Mouse (Mus musculus) v-Abl transformed pro-B cells (cell line): ENCODE measurements around the gene Msh5.

Experiments
- in situ Hi-C, 2 experiments: fragments of 400-800 bp; cut with MboI; formaldehyde crosslinking; loops; one replicate each; pipeline ENCODE4 v1.15.1; 2025; ENCODE audit not compliant: unreplicated experiment in 2 of 2

Msh5 gene

DNA sequence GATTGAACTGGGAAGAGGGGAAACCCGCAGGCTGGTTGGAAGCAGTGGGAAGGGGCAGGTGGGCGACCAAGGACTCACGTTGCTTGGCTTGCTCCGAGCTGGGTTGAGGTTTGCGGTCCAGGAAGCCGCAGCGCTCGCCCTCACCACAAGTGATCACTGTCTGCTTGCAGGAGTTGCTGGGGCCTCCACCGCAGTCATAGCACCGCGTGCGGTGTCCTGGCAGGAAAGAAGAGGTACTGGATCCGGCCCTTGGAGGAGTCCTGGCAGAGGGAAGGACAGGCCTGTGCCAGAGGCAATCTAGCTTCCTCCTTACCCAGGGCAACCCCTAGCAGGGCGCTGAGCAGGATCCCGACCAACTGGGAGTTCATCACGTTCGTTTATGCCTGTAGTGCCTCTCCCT is 27.6 kb upstream of the Msh5 start:
- in situ Hi-C loops = no loop called here

DNA sequence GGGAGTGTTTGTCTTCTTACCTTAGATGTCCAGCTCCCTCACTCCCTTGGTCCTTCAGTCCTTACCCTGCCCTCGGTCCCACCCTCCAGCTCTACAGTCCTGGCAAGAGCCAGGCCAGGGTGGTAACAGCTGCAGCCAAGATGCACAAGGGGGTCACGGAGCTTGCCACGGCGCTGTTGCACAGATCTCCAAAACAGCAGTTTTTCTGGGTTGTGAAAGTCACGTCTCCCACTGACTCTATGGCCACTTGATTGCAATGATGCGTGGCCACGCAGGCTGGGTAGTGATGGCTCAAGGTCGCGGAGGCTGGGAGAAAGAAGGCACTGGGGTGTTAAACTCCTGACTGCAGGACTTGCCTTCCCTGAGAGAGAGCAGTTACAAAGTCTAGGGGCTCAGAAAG is 24.9 kb upstream of the Msh5 start:
- in situ Hi-C loops = no loop called here

DNA sequence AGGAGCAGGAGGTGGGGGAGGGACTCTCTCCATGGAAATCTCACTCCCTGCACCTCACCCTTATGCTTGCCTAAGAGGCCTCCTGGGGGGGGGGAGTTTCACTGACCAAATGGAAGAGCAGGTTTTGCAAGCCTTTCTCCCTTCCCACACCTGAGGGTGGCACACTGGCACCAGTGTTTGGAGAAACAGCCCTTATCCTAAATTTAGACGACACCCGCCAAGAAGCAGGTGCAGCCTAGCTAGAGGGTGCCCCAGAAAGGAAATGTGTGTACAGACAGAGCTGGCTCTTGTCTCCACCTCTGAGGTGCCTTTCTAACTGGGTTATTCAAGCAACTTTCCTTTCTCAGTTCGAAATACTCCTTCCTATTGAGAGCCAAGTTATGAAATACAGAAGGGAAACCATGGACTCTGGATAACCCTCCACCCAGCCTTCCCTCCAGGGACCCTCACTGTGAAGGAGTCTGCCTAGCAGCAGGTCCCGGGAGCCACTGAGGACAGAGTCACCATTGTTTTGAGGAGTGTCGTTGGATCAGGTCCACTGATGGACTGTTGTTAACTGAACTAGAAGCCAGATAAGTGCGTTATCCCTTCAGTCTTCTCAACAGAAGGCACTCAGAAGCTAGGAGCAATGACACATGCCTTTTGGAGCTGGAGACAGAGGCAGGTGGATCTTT is 24.1 kb upstream of the Msh5 start:
- in situ Hi-C loops = no loop called here

DNA sequence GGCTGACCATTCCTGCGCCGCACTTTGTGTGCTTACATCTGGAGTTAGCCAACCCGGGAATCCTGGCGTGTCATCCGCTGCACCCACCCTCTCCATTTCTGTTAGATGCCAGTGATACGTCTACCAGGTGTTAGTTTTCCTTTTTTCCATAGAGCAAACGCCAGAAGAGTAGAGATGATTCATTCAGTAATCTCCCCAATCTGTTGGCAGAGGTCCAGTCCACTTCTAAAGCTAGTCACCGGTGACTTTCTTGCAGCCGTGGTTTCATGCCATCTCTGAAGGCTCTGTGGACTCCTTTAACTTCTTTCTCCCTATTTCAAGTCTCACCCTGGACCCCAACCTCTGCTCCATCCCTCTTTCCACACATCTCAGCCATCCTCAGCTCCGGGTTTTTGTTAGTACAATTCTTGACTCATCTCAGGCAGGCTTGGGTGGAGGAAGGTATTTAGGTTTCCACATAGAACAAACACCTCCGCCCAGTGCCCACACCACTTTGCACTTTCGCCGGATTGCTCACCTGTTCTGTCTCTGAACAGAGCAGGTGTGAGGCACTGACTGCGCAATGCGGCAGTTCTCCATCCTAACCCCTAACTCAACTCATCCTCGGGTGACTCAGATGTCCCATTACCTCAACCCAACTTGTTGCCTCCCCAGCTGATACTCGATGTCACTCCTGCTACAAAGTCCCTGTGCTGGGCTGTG is 21.8 kb upstream of the Msh5 start:
- in situ Hi-C loops = loop anchor here in 1 of 2 experiments (5.0 kb wide), 1 partner anchor 44 kb away; no protein-coding TSS in a partner anchor

DNA sequence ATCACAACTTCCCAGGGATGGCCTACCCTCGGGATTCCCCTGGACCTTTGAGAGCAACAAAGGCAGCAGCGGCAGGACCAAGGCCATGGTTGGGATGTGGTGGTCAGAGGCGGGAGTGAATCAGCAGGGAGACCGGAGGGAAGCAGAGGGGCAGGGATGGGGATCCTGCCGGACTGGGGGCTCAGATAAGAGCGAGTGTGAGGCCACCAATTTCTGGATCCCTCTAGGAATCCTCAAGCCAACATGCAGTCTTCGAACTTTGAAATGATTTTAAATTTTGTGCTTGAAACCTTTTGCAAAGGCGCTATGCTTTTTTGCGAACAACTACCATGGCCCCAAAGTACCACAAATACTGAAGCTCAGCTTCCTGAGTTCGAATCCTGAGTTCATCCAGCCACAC is 19.5 kb upstream of the Msh5 start, which contains the start of gene Mpig6b:
Mpig6b (minus strand) TSS at position 101 of the 400 bp plus-strand sequence.
- in situ Hi-C loops = loop anchor here in 1 of 2 experiments (5.0 kb wide), 1 partner anchor 46 kb away; no protein-coding TSS in a partner anchor

DNA sequence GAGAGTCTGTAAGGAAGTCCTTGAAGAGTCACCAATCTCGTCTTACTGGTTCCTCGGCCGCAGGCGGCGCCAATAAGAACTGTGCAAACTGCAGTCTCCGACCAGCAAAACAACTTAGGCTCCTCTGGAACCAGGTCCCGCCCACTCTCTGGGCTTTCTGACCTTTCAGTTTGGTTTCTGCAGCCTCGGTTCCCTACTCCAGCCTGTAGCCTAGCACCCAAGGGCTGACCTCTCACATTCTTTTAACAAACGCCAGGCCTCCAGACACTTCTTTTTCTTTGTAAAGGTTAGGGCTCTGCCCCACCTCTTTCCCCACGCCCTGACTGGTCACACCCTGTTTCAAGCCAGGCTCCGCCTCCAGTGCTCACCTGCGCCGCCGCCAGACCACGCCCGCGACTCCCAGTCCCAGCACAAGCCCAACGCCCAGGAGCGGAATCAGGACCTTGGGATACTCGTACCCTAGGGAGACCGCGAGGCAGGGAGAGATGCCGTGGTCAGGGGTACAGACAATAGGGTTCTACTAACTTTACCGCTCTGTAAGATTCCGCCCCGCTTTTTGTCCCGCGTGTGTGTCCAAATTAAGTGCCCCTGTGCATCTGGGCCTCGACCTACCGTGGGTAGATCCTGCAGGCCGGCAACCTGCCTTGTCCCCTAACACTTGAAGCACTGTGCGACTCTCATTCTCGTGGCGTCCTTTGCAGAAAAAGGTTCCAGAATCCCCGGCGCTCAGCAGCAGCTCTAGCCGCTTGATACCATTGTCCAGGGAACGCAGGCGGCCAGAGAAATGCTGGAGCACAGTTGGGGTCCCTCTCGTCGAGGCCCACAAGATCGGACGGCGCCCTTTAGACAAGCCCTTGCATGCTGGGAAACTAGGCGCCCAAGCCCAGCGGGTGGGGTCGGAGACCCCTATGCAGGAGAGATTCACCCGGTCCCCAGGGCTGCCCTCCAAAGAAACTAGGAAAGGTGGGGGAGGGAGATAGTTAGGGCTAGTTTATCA is 18.7 kb upstream of the Msh5 start, which contains the start of gene Ly6g6c:
Ly6g6c (plus strand) TSS at position 438 of the 997 bp plus-strand sequence.
- in situ Hi-C loops = loop anchor here (5.0 kb wide), 3 partner anchors 42 to 47 kb away; partner anchors contain the start of gene Ly6g5c (in 1 of the 2)

DNA sequence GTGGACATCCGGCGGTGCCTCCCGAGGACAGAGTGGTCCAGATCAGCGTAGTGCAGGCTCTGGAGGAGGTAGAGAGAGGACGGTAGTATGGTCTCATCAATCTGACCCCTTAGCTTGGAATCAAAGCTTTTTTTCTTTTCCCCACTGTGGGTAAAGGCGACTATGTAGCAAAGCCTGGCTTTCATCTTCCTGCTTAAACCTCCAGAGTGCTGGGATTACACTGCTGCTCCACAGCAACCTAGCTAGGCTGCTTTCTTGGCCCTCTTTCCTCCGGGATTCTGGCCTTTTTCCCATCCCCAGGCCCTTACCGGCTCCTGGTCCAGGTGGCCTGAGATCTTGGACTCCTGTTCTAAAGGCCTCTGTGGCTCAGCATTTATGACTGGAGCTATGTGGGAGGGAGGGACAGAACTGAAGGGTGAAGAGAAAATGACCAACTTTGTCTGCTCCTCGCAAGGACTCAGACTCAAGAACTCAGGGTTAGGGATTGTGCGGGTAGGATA is 17.9 kb upstream of the Msh5 start:
- in situ Hi-C loops = loop anchor here (5.0 kb wide), 2 partner anchors 42 to 43 kb away; partner anchors contain the start of gene Ly6g5c (in 1 of the 2)

DNA sequence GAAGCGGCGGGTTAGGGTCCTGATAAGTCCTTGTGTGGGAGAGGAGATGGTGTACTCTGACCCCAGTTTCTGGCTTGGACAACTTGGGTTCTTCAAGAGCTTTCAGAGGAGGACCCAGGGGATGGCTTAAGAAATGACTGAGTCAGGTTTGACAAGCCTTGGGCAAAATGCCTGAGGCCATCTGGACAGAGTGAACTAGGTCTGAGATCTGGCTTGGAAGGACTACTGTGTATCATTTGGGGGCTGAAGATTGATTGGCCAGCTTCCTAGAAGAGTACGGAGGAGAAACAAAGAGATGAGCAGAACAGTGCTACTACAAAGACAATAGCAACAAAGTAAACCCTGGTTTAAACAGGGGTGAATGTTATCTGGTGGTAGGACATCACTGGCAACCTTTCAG is 16.9 kb upstream of the Msh5 start:
- in situ Hi-C loops = loop anchor here (5.0 kb wide), 2 partner anchors 41 to 44 kb away; partner anchors contain the start of gene Ly6g5c (in 1 of the 2)

DNA sequence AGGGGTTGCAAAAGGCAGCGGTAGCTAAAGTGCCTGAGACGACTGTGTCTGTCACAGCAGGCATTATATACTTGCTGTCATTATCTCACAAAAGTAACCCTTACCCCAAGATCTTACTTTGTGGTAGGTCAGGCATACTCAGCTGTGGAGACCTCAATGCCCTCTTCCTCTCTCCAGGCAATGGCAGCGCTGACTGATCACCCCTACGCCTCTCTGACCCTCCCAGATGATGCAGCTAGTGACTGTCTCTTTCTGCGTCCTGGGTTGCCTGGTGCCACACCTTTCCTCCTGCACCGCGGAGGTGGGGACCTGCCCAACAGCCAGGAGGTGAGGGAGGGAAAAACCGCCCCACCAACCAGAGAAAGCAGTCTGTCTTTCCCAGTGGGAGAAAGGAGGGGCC is 14.8 kb upstream of the Msh5 start:
- in situ Hi-C loops = loop anchor here (5.0 kb wide), 2 partner anchors 39 to 46 kb away; partner anchors contain the start of gene Ly6g5c (in 1 of the 2)

DNA sequence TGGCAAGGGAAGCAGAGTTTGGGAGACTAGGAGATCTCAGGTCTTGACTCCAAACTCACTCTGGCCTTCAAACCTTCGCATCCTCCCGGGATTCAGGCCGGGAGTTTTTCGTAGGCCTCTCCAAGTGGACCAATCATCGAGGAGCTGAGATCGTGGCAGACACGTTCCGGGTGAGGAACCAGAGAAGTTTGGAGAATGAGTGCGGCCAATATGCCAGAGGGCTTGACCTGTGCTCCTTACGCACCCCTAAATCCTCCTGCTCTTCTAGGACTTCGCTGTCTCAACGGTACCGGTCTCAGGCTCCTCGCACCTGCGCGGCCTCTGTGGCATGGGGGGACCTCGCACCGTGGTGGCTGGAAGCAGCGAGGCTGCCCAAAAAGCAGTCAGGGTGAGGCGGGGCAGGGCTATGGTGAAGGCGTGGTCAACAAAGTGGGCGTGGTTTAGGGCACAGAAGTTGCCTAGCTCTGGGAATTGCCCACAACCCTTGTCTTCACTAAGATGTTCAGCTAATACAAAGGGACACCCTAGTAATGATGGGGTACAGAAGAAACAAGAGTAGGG is 14.3 kb upstream of the Msh5 start:
- in situ Hi-C loops = loop anchor here (5.0 kb wide), 2 partner anchors 39 to 46 kb away; partner anchors contain the start of gene Ly6g5c (in 1 of the 2)

DNA sequence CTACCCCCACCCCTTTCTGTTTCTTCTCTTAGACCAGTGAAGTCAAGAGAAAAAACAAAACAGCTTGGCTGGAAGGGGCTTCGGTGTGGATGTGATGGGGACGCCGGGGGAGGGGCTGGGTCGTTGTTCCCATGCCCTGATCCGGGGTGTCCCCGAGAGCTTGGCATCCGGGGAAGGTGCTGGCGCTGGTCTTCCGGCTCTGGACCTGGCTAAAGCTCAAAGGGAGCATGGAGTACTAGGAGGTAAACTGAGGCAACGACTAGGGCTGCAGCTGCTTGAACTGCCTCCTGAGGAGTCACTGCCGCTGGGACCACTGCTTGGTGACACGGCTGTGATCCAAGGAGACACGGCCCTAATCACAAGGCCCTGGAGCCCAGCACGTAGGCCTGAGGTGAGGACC is 13.5 kb upstream of the Msh5 start:
- in situ Hi-C loops = loop anchor here (5.0 kb wide), 2 partner anchors 38 to 47 kb away; partner anchors contain the start of gene Ly6g5c (in 1 of the 2)

DNA sequence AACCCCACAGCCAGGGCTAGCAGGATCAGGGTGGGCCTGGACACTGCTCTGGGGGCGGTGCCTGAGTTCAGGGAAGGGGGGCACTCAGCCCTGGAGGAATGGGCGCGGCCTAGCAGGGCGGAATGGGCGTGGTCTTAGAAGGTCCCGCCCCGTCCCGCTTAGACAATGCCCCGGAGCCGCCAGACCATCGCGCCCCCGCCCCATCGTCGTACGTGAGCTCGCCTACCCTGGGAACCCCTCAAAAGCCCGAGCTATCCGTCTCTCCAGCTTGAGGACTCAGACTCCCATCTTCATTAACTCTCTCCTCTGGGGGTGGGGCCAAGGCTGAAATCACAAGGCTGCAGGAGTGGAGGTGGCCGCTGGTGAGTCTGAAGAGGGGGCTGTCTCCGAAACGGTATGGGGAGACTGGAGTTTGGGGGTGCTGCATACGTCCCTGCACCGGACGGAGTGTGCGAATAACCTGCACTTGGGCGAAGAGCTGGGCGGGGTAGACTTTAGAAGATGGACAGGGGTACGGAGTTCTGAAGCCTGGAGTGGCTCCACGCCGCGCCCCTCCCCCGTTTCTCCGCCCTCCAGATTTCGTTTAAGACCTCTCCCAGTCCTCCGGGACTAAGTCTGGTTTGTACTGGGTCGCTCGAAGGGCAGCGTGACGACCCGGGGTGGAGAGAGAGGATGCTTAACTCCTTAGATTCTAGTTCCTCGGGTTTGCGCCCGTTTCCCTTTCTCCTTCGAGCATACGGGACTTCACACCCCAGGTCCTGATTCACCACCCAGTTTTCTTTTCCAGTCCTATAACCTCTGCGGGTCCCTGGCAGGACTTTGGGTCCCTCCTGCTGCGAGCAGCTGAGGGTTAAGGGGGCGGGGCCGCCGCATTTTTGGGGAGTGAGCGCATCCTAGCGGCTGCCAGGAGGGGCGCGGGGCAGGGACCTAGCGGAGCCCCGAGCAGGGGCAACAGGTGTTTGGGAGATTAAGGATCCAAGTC is 12.7 kb upstream of the Msh5 start, which contains the start of gene Ddah2:
Ddah2 (plus strand) TSS at position 125 of the 982 bp plus-strand sequence.
- in situ Hi-C loops = loop anchor here in 1 of 2 experiments (5.0 kb wide), 1 partner anchor 37 kb away; no protein-coding TSS in a partner anchor

DNA sequence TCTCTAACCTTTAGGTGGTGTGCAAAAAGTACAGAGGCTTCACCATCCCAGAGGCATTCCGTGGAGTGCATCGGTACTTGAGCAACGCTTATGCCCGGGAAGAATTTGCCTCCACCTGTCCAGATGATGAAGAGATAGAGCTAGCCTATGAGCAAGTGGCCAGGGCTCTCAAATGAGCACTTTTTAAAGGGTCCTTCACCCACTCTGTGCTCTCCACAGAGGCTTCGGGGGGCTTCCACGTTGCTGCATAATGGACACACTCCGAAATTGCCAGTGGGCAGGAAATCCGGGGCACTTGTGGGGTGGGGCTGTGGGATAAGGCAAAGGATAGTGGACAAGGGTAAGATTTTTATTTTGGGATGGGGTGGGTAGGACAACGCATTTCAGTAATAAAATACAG is 11.8 kb upstream of the Msh5 start:
- in situ Hi-C loops = loop anchor here in 1 of 2 experiments (5.0 kb wide), 1 partner anchor 36 kb away; no protein-coding TSS in a partner anchor

DNA sequence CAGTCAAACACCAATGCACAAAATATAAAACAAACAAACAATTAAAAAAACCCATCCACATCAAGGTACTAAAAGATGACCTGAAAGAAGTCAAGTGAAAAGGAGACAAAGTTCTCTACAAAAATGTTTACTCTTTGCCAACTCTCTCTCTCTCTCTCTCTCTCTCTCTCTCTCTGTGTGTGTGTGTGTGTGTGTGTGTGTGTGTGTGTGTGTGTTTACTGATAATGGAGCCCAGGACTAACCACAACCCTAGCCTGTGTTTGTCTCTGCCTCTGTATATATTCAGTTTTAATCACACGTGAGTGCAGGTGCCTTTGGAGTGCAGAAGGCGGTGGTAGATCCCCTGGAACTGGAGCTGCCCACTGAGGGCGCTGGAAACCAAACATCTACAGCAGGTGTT is 10.5 kb upstream of the Msh5 start:
- in situ Hi-C loops = loop anchor here in 1 of 2 experiments (5.0 kb wide), 1 partner anchor 35 kb away; no protein-coding TSS in a partner anchor

DNA sequence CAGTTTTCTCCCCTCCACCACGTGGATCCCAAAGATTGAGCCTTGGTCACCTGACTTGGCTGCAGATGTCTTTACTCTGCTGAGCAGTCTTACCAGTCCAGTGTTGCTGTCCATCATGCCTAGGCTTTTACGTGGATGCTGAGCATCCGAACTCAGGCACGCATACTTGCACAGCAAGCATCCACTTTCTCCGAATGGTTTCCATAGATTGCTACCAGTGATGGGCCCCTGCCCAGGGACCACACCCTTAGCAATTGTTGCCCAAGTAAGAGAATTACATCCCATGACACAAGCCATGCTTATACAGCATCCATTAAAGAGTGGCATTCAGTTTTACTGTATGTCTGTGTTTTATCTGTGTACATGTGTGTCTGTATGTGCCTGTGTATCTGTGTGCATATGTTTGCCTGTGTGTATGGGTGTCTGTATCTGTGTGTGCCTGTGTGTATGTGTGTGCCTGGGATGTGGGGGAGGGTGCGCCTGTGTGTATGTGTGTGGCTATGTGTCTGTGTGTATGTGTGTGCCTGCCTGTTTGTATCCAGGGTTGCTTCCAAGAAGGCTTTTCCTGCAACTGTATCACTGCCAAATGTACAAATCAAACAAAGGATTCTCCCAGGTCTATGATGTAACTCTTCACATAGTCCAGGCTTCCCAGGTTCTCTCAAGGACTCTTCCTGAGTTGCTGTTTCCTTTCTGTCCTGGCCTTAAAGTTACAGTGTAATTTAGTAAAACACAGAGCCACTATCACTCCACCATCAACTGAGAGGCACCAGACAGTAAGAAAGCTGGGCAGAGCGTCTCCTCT is 9.3 kb upstream of the Msh5 start:
- in situ Hi-C loops = loop anchor here in 1 of 2 experiments (5.0 kb wide), 1 partner anchor 34 kb away; no protein-coding TSS in a partner anchor

DNA sequence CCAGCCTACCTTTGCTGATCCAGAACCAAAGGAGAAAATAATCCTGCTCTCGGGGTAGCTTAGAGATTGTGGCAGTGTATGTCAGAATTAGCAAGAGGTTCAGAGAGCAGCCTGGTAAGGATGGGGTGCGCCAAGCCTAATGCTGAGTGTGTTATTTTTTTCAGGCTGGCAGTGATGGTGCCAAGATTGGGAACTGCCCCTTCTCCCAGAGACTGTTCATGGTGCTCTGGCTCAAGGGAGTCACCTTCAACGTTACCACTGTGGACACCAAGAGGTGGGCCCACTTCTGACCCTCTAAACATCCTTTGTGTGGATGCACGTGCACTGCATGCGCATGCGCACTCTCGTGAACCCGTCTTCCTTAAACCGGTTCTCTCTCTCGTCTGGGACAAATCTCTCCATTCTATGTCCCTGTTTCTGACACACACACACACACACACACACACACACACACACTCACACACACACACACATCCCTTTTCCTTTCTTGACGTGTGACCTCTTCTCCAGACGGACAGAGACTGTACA is 5.8 kb upstream of the Msh5 start:
- in situ Hi-C loops = no loop called here
